Mouse (Mus musculus): Measurements from ENCODE around the gene Trpm7. TPM values are rescaled to one million over a fixed set of nuclear protein-coding genes. Genes with fewer than 3 reads are reported as not detected.
A peak's percentile ranks its signal among the peaks of the same experiment; 100 is the strongest.
"Not testable (repeated sequence)": the region's sequence is repeated elsewhere in the genome, so short reads cannot be mapped to it uniquely, and the experiment has no call there.

Trpm7 gene
- polyA plus RNA-seq, 1 experiment from 2014 or later = 40.5 TPM

DNA sequence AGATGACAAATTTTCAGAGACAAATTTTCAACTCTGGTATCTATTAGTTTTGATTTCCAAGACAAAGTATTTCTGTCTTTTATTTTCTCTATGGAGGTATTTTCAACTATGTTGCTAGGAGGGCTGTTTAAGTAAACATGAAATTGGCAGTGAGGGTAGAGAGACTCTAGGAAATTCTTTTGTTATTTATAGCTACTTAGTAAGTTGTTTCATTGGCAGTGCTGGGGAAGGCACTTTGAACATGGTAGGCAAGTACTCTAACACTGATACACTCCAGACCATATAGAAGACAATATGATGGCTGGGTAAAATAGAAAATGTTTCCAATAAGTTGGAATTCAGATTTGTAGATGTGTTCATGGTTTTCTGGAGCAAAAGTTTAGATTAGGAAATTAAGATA lies 15.7 kb upstream of the Trpm7 start:
- Histone ChIP-seq H3K36me3 (ENCODE audit: control insufficient read depth, insufficient read depth, low read length) (no peaks in the 10 kb centered on the region; the same call in 1 of the 2 replicates), H3K27ac (ENCODE audit: low read length) (no peak overlapping the region), H3K4me1 (ENCODE audit: control insufficient read depth, insufficient read depth, low read length) (no peaks in the 10 kb centered on the region), H3K9ac (ENCODE audit: low read length) (no peak overlapping the region), H3K9me3 (replicated peaks; ENCODE audit: control insufficient read depth, low read length) (no peaks in the 10 kb centered on the region), H3K4me2 (ENCODE audit: low read depth, low read length) (no peak overlapping the region), H3K4me3 (replicated peaks; ENCODE audit: low read length) (no peak overlapping the region), H3K27me3 (ENCODE audit: control insufficient read depth, insufficient read depth, low read length) (no peaks in the 10 kb centered on the region)
- ATAC-seq (ENCODE audit: insufficient read depth, low FRiP score) = no peak

DNA sequence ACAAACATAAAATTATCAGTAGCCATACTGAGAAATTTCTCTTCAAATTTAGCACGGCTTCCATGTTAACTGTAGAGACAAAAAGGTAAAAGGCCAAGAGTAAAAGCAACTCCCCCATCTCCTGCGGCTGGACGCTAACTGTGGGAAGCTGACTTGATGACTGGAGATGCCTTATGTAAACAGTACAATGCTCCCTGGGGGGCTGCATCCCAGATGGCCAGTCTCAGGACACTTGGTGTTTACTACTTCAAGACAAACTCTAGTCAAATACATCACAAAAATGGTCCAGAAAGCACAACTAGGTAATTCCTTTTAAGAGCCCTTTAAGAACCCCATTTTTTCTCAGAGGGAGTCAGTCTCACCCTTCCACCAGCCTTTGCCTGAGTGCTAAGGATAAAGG lies 11.1 kb upstream of the Trpm7 start:
- Histone ChIP-seq H3K36me3 (ENCODE audit: control insufficient read depth, insufficient read depth, low read length) (no peaks in the 10 kb centered on the region), H3K9me3 (replicated peaks; ENCODE audit: control insufficient read depth, low read length) (no peaks in the 10 kb centered on the region), H3K4me1 (ENCODE audit: control insufficient read depth, insufficient read depth, low read length) (no peaks in the 10 kb centered on the region), H3K27ac (ENCODE audit: low read length) (no peak overlapping the region), H3K4me3 (replicated peaks; ENCODE audit: low read length) (no peak overlapping the region), H3K9ac (ENCODE audit: low read length) (no peak overlapping the region), H3K4me2 (ENCODE audit: low read depth, low read length) (no peak overlapping the region), H3K27me3 (ENCODE audit: control insufficient read depth, insufficient read depth, low read length) (no peaks in the 10 kb centered on the region)
- 41% methylated on average over 3 of the region's 3 CpGs for WGBS
- no peak for ATAC-seq (ENCODE audit: insufficient read depth, low FRiP score)

DNA sequence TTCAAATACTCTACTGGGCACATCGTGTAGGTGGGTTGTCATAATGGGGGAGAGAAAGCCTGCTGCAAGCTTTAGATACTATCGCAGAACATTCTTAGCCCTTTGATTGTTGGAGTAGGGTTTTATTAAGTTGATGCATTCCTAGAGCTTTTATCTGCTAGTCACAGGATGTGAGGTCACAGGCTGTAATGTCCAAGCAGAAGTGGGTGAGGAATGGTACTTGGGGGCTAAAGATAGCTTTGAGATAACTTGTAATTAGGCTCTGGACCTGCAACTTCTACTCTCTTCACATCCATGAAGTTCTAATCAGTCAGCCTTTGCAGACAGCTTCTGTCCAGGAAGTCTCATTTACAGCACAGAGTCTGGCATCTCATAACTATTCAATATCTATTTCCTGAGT lies 9.8 kb upstream of the Trpm7 start:
- Histone ChIP-seq H3K4me3 (replicated peaks; ENCODE audit: low read length) (no peak overlapping the region), H3K27me3 (ENCODE audit: control insufficient read depth, insufficient read depth, low read length) (no peaks in the 10 kb centered on the region), H3K4me1 (ENCODE audit: control insufficient read depth, insufficient read depth, low read length) (no peaks in the 10 kb centered on the region), H3K9ac (ENCODE audit: low read length) (no peak overlapping the region), H3K27ac (ENCODE audit: low read length) (no peak overlapping the region), H3K9me3 (replicated peaks; ENCODE audit: control insufficient read depth, low read length) (no peaks in the 10 kb centered on the region), H3K36me3 (ENCODE audit: control insufficient read depth, insufficient read depth, low read length) (no peaks in the 10 kb centered on the region), H3K4me2 (ENCODE audit: low read depth, low read length) (no peak overlapping the region)
- no peak for ATAC-seq (ENCODE audit: insufficient read depth, low FRiP score)
- WGBS = 47% methylated on average over 2 of the region's 2 CpGs

DNA sequence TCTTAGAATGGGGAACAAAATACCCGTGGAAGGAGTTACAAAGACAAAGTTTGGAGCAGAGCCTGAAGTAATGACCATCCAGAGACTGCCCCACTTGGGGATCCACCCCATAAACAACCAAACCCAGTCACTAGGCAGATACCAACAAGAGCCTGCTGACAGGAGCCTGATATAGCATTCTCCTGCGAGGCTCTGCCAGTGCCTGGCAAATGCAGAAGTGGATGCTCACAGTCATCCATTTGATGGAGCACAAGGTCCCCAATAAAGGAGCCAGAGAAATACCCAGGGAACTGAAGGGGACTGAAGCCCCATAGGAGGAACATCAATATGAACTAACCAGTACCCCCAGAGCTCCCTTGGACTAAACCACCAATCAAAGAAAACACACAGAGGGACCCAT lies 6.7 kb upstream of the Trpm7 start:
- not testable (repeated sequence) for H3K27ac ChIP-seq (ENCODE audit: low read length); H3K9me3 ChIP-seq (replicated peaks; ENCODE audit: control insufficient read depth, low read length); H3K4me2 ChIP-seq (ENCODE audit: low read depth, low read length); H3K27me3 ChIP-seq (ENCODE audit: control insufficient read depth, insufficient read depth, low read length); H3K4me1 ChIP-seq (ENCODE audit: control insufficient read depth, insufficient read depth, low read length); H3K9ac ChIP-seq (ENCODE audit: low read length); ATAC-seq (ENCODE audit: insufficient read depth, low FRiP score); H3K4me3 ChIP-seq (replicated peaks; ENCODE audit: low read length); H3K36me3 ChIP-seq (ENCODE audit: control insufficient read depth, insufficient read depth, low read length)
- WGBS = 57% methylated on average over 2 of the region's 2 CpGs

DNA sequence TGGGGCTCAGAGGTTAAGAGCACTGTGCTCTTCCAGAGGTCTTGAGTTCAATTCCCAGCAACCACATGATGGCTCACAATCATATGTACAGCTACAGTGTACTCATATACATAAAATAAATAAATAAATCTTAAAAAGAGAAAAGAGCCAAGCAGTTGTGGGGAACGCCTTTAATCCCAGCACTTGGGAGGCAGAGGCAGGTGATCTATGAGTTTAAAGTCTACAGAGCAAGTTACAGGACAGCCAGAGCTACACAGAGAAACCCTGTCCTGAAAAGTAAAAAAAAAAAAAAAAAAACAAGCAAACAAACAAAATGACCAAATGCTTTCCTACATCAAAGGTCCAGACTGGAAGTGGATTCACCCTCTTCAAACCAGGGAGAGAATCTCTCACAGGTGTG lies 2.0 kb upstream of the Trpm7 start:
- no peak for ATAC-seq (ENCODE audit: insufficient read depth, low FRiP score)
- Histone ChIP-seq H3K4me3 (replicated peaks; ENCODE audit: low read length) (no peak overlapping the region), H3K27ac (ENCODE audit: low read length) (no peak overlapping the region), H3K4me1 (ENCODE audit: control insufficient read depth, insufficient read depth, low read length) (peaks cover 12% of the 10 kb centered on the region), H3K4me2 (ENCODE audit: low read depth, low read length) (no peak overlapping the region), H3K9me3 (replicated peaks; ENCODE audit: control insufficient read depth, low read length) (no peaks in the 10 kb centered on the region), H3K9ac (ENCODE audit: low read length) (no peak overlapping the region), H3K36me3 (ENCODE audit: control insufficient read depth, insufficient read depth, low read length) (no peaks in the 10 kb centered on the region), H3K27me3 (ENCODE audit: control insufficient read depth, insufficient read depth, low read length) (no peaks in the 10 kb centered on the region)
- WGBS = 95% methylated on average over 1 of the region's 1 CpGs

DNA sequence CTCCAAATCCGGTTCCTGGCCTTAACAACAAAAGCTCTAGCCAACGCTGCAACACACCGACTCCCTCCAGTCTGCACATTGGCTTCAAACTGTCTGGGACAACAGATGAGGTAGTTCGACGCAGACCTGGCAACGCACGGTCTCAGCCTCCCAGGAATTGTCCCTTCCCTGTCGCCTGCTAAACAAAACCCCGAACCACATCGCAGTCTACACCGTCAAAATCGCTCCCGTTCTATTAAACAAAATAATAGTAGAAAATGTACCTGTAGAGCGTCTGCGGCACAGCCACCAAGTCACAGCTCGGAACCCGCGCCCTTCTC lies 554 bp downstream of the Trpm7 start:
- peaks cover 15% of the 10 kb centered on the region for H3K4me1 ChIP-seq (ENCODE audit: control insufficient read depth, insufficient read depth, low read length)
- under 1% methylated on average over 18 of the region's 18 CpGs for WGBS
- peak overlapping the region; percentile 83 for H3K4me3 ChIP-seq (replicated peaks; ENCODE audit: low read length)
- H3K27me3 ChIP-seq (ENCODE audit: control insufficient read depth, insufficient read depth, low read length) = no peaks in the 10 kb centered on the region
- peak overlapping the region; percentile 93 for H3K9ac ChIP-seq (ENCODE audit: low read length)
- H3K27ac ChIP-seq (ENCODE audit: low read length) = peak overlapping the region; percentile 99
- no peaks in the 10 kb centered on the region for H3K36me3 ChIP-seq (ENCODE audit: control insufficient read depth, insufficient read depth, low read length)
- H3K4me2 ChIP-seq (ENCODE audit: low read depth, low read length) = peak overlapping the region; percentile 76
- H3K9me3 ChIP-seq (replicated peaks; ENCODE audit: control insufficient read depth, low read length) = no peaks in the 10 kb centered on the region
- ATAC-seq (ENCODE audit: insufficient read depth, low FRiP score) = peak; percentile 35

DNA sequence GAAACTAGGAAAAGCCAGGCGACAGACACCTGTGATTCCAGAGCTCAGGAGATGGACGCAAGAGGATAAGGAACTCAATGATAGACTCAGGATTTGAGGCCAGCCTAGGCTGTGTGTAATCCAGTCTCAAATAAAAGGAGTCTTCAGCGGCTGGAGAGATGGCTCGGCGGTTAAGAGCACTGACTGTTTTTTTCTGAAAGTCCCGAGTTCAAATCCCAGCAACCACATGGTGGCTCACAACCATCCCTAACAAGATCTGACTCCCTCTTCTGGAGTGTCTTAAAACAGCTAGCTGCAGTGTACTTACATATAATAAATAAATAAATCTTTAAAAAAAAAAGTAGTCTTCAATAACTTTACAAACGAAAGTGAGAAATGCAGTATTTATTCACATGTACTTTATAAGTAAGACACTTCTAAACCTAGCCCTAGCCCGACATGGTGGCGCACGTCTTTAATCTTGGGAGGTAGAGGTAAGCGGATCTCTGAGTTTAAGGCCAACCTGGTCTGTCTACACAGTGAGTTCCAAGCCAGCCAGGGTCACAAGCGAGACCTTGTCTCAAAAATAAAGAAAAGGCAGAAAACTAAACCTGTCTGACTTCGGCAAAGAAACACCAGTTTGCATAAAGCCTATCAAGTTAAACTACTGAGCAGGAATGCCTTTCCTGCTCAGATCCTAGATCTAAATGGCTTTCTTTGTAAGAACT lies 1.1 kb downstream of the Trpm7 start:
- peak overlapping the region; percentile 83 for H3K4me3 ChIP-seq (replicated peaks; ENCODE audit: low read length)
- peaks cover 15% of the 10 kb centered on the region for H3K4me1 ChIP-seq (ENCODE audit: control insufficient read depth, insufficient read depth, low read length)
- H3K9me3 ChIP-seq (replicated peaks; ENCODE audit: control insufficient read depth, low read length) = no peaks in the 10 kb centered on the region
- H3K36me3 ChIP-seq (ENCODE audit: control insufficient read depth, insufficient read depth, low read length) = no peaks in the 10 kb centered on the region
- H3K9ac ChIP-seq (ENCODE audit: low read length) = peak overlapping the region; percentile 93
- WGBS = 23% methylated on average over 13 of the region's 13 CpGs
- no peak for ATAC-seq (ENCODE audit: insufficient read depth, low FRiP score)
- no peaks in the 10 kb centered on the region for H3K27me3 ChIP-seq (ENCODE audit: control insufficient read depth, insufficient read depth, low read length)
- peak overlapping the region; percentile 76 for H3K4me2 ChIP-seq (ENCODE audit: low read depth, low read length)
- peak overlapping the region; percentile 99 for H3K27ac ChIP-seq (ENCODE audit: low read length)

DNA sequence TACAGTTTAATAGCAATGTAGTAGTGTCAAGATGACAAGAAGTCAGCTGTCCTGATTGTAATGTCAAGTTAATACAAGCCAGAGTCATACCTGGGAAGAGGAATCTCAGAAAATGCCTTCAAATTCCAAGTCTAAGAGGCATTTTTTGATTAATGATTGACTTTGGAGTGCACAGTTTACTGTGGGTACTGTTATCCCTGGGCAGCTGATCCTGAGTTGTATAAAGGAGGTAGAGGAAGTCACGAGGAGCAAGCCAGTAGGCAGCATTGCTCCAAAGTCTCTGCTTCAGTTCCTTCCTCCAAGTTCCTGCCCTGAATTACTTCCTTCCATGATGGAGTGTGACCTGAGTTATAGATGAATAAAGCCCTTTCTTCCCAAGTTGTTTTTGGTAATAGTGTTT lies 9.7 kb downstream of the Trpm7 start:
- H3K36me3 ChIP-seq (ENCODE audit: control insufficient read depth, insufficient read depth, low read length) = no peaks in the 10 kb centered on the region
- WGBS = 67% methylated on average over 1 of the region's 1 CpGs
- no peak overlapping the region for H3K9ac ChIP-seq (ENCODE audit: low read length)
- no peak overlapping the region for H3K4me3 ChIP-seq (replicated peaks; ENCODE audit: low read length)
- ATAC-seq (ENCODE audit: insufficient read depth, low FRiP score) = no peak
- no peak overlapping the region for H3K4me2 ChIP-seq (ENCODE audit: low read depth, low read length)
- H3K27me3 ChIP-seq (ENCODE audit: control insufficient read depth, insufficient read depth, low read length) = no peaks in the 10 kb centered on the region
- H3K4me1 ChIP-seq (ENCODE audit: control insufficient read depth, insufficient read depth, low read length) = no peaks in the 10 kb centered on the region
- no peak overlapping the region for H3K27ac ChIP-seq (ENCODE audit: low read length)
- no peaks in the 10 kb centered on the region for H3K9me3 ChIP-seq (replicated peaks; ENCODE audit: control insufficient read depth, low read length)

DNA sequence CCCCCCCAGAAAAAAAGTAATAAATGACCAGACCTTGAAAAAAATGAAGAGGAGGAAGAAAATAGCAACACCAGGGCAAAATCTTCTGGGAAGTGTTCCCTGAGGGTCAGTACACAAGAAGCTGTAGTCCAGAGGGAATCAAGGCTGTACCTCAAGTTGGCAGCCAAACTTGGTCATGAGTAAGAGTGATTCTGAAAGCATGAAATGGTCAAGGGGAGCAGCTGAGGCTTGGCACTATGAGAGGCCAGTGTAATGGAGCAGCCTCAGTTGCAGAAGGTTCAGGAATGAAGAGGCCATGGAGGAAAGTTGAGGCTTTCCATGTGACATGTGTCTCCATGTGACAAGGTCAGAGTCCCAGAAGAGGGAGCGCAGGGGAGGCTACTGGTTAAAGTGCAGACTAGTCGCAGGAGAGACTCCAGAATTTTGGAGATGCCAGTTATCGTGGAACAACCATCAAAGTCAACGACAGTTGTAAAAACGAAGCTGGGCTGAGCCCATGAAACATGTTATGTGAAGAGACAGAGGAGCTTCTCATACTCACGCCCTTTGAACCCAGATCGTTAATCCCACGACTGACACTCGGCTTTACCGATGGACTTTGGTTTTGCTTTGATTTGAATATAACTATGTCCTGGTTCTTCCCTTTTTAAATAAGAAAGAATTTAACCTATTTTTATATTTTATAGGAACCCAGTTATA lies 10.4 kb downstream of the Trpm7 start:
- Histone ChIP-seq H3K4me3 (replicated peaks; ENCODE audit: low read length) (no peak overlapping the region), H3K9ac (ENCODE audit: low read length) (no peak overlapping the region), H3K9me3 (replicated peaks; ENCODE audit: control insufficient read depth, low read length) (no peaks in the 10 kb centered on the region), H3K4me2 (ENCODE audit: low read depth, low read length) (no peak overlapping the region), H3K4me1 (ENCODE audit: control insufficient read depth, insufficient read depth, low read length) (no peaks in the 10 kb centered on the region), H3K27ac (ENCODE audit: low read length) (no peak overlapping the region), H3K36me3 (ENCODE audit: control insufficient read depth, insufficient read depth, low read length) (no peaks in the 10 kb centered on the region), H3K27me3 (ENCODE audit: control insufficient read depth, insufficient read depth, low read length) (no peaks in the 10 kb centered on the region)
- 85% methylated on average over 10 of the region's 10 CpGs for WGBS
- ATAC-seq (ENCODE audit: insufficient read depth, low FRiP score) = no peak

Data from stomach, embryonic 16.5 days (tissue).